Mouse (Mus musculus) Patski (cell line): ENCODE measurements around the gene Acvr1c. TPM values are rescaled to one million over a fixed set of nuclear protein-coding genes. Genes with fewer than 3 reads are reported as not detected.

ENCODE experiments used
- ATAC-seq: fragments of 100-300 bp; one replicate; pipeline ENCODE4 v1.8.0; 2021
- CTCF ChIA-PET: fragments of 350-600 bp; sonication (Branson Sonifier 250); formaldehyde crosslinking; loops from one replicate; lab custom pipeline; 2022; ENCODE audit warnings: inconsistent platforms; lab: Charles Lee
- POLR2A ChIA-PET: fragments of 350-600 bp; sonication (Branson Sonifier 250); formaldehyde crosslinking; loops from one replicate; lab custom pipeline; 2022; ENCODE audit warnings: antibody characterized with exemption, inconsistent platforms; lab: Charles Lee
- DNase-seq: peaks from one replicate; pipeline ENCODE4 v3.0.0-alpha.2; 2011; ENCODE audit warnings: low read depth, low spot score
- H3K27me3 ChIP-seq: fragments of 371-371 bp; one replicate; pipeline ENCODE4 v1.5.1; 2021
- CTCF ChIP-seq: fragments of 100-300 bp; IDR thresholded peaks from one replicate; pipeline ENCODE4 v1.5.1; 2021
- in situ Hi-C: fragments of 300-500 bp; cut with MboI; formaldehyde crosslinking; loops from 3 replicates; pipeline ENCODE4 v1.11.1; 2018; ENCODE audit warnings: low pct_unique_long_range_greater_than_20kb, mixed read lengths
- polyA plus RNA-seq: library from polyadenylated mRNA; unstranded; gene quantifications from one replicate; pipeline ENCODE4 v1.2.3, GENCODE M21; 2021

Acvr1c gene
- polyA plus RNA-seq, 1 experiment from 2014 or later: not detected

GRCm38 (mm10) chr2:58354389-58354788, 3.3 kb downstream of the Acvr1c start:
- H3K27me3 ChIP-seq: peaks cover 30% of the 10 kb centered on the region
- no peak for ATAC-seq
- DNase-seq: no peak
- ChIA-PET CTCF (interaction anchor here (1.1 kb wide), 2 partner anchors 9 to 11 kb away, joined by 3 read pairs; no protein-coding TSS in a partner anchor), POLR2A (no interaction called here)
- in situ Hi-C loops: no loop called here
- no peak for TF ChIP-seq CTCF

- no peak for TF ChIP-seq CTCF
- POLR2A ChIA-PET: no interaction called here
- peaks cover 25% of the 10 kb centered on the region for H3K27me3 ChIP-seq
- CTCF ChIA-PET: no interaction called here
- DNase-seq (no peak), ATAC-seq (no peak)
- in situ Hi-C loops: no loop called here
Measured at GRCm38 (mm10) chr2:58352846-58353245, 4.8 kb downstream of the Acvr1c start.

GRCm38 (mm10) chr2:58350657-58351056, 7.0 kb downstream of the Acvr1c start:
- TF ChIP-seq CTCF: no peak
- ATAC-seq (no peak), DNase-seq (no peak)
- CTCF ChIA-PET: no interaction called here
- in situ Hi-C loops: no loop called here
- peaks cover 13% of the 10 kb centered on the region for H3K27me3 ChIP-seq
- POLR2A ChIA-PET: no interaction called here

GRCm38 (mm10) chr2:58336730-58337129, 21.0 kb downstream of the Acvr1c start:
- H3K27me3 ChIP-seq: peaks cover 29% of the 10 kb centered on the region
- in situ Hi-C loops: no loop called here
- POLR2A ChIA-PET: no interaction called here
- no peak for ATAC-seq
- TF ChIP-seq CTCF: no peak
- CTCF ChIA-PET: interaction anchor here (1.2 kb wide), 1 partner anchor 13 kb away, joined by 3 read pairs; no protein-coding TSS in a partner anchor
- DNase-seq: no peak

- ChIA-PET POLR2A (no interaction called here), CTCF (no interaction called here)
- DNase-seq (no peak), ATAC-seq (no peak)
- peaks cover 36% of the 10 kb centered on the region for H3K27me3 ChIP-seq
- no peak for TF ChIP-seq CTCF
- in situ Hi-C loops: no loop called here
Measured at GRCm38 (mm10) chr2:58329589-58329988, 28.1 kb downstream of the Acvr1c start.

- ChIA-PET CTCF (interaction anchor here (1.5 kb wide), 1 partner anchor 269 kb away, joined by 4 read pairs; no protein-coding TSS in a partner anchor), POLR2A (no interaction called here)
- DNase-seq (no peak), ATAC-seq (no peak)
- peak; percentile 51 for TF ChIP-seq CTCF
- peaks cover 35% of the 10 kb centered on the region for H3K27me3 ChIP-seq
- in situ Hi-C loops: no loop called here
Measured at GRCm38 (mm10) chr2:58324118-58324901, 33.4 kb downstream of the Acvr1c start.

- H3K27me3 ChIP-seq: peaks cover 46% of the 10 kb centered on the region
- in situ Hi-C loops: no loop called here
- ChIA-PET POLR2A (no interaction called here), CTCF (no interaction called here)
- ATAC-seq (no peak), DNase-seq (no peak)
- no peak for TF ChIP-seq CTCF
Measured at GRCm38 (mm10) chr2:58323274-58323673, 34.4 kb downstream of the Acvr1c start.

GRCm38 (mm10) chr2:58316186-58316585, 41.5 kb downstream of the Acvr1c start:
- H3K27me3 ChIP-seq: peaks cover 56% of the 10 kb centered on the region
- ChIA-PET POLR2A (no interaction called here), CTCF (no interaction called here)
- ATAC-seq: no peak
- in situ Hi-C loops: no loop called here
- DNase-seq: no peak
- no peak for TF ChIP-seq CTCF

GRCm38 (mm10) chr2:58309695-58310094, 48.0 kb downstream of the Acvr1c start:
- no peak for ATAC-seq
- DNase-seq: no peak
- H3K27me3 ChIP-seq: peaks cover 44% of the 10 kb centered on the region
- TF ChIP-seq CTCF: no peak
- ChIA-PET CTCF (no interaction called here), POLR2A (no interaction called here)
- in situ Hi-C loops: no loop called here

GRCm38 (mm10) chr2:58304450-58304849, 53.2 kb downstream of the Acvr1c start:
- no peak for TF ChIP-seq CTCF
- POLR2A ChIA-PET: no interaction called here
- no peak for ATAC-seq

GRCm38 (mm10) chr2:58289759-58290431, 67.8 kb downstream of the Acvr1c start:
- peaks cover 3% of the 10 kb centered on the region for H3K27me3 ChIP-seq
- CTCF ChIA-PET: interaction anchor here (1.3 kb wide), 1 partner anchor 11 kb away, joined by 3 read pairs; no protein-coding TSS in a partner anchor
- in situ Hi-C loops: loop anchor here (10.0 kb wide), 2 partner anchors 85 to 235 kb away; partner anchors contain the start of gene Ermn
- TF ChIP-seq CTCF: no peak
- DNase-seq (no peak), ATAC-seq (no peak)
- POLR2A ChIA-PET: no interaction called here

More at GRCm38 (mm10) chr2:58304450-58304849, 53.2 kb downstream of the Acvr1c start:
- in situ Hi-C loops: no loop called here
- no peak for DNase-seq
- CTCF ChIA-PET: no interaction called here
- peaks cover 28% of the 10 kb centered on the region for H3K27me3 ChIP-seq
